Mouse (Mus musculus) ES-E14 (cell line): Measurements from ENCODE around the gene Tcf23. TPM values are rescaled to one million over a fixed set of nuclear protein-coding genes. Genes with fewer than 3 reads are reported as not detected.

Experiments
- DNase-seq: peaks from one replicate; pipeline ENCODE4 v3.0.0-alpha.2; 2013; ENCODE audit warnings: low read depth, low spot score
- H3K27ac ChIP-seq: 2 replicates; pipeline ENCODE4 v1.5.1; 2012; ENCODE audit warnings: low read depth, mild to moderate bottlenecking, low read length, moderate library complexity, mixed read lengths; ENCODE audit not compliant: poor library complexity, insufficient read depth, severe bottlenecking
- H3K36me3 ChIP-seq: 2 replicates; pipeline ENCODE4 v1.6.1; 2012; ENCODE audit warnings: mild to moderate bottlenecking, low read length, moderate library complexity, mixed read lengths; ENCODE audit not compliant: control insufficient read depth, poor library complexity, insufficient read depth, severe bottlenecking
- H3K4me1 ChIP-seq, 2 experiments: fragments of 150-350 bp in 1 of 2; sonication (generic) in 1 of 2; 2 replicates each; pipeline ENCODE4 v1.6.1; 2012; ENCODE audit warnings: low read length in 2 of 2, mild to moderate bottlenecking in 1 of 2, mixed read lengths in 1 of 2; ENCODE audit not compliant: control insufficient read depth in 2 of 2, insufficient read depth in 2 of 2, poor library complexity in 1 of 2
- H3K4me3 ChIP-seq, 2 experiments: fragments of 150-350 bp in 1 of 2; sonication (generic) in 1 of 2; 2 replicates each; pipeline ENCODE4 v1.5.1; 2012; ENCODE audit warnings: low read length in 2 of 2, low read depth in 1 of 2, mild to moderate bottlenecking in 1 of 2, mixed read lengths in 1 of 2; ENCODE audit not compliant: insufficient read depth in 1 of 2, poor library complexity in 1 of 2, severe bottlenecking in 1 of 2
- H3K9ac ChIP-seq: 2 replicates; pipeline ENCODE4 v1.6.1; 2012; ENCODE audit warnings: low read depth, mild to moderate bottlenecking, low read length, mixed read lengths; ENCODE audit not compliant: poor library complexity, insufficient read depth, severe bottlenecking
- H3K9me3 ChIP-seq: fragments of 150-350 bp; sonication (generic); 2 replicates; pipeline ENCODE4 v1.6.1; 2012; ENCODE audit warnings: low read depth, mild to moderate bottlenecking, low read length; ENCODE audit not compliant: control insufficient read depth, insufficient read depth
- CHD2 ChIP-seq: IDR thresholded peaks from 2 replicates; pipeline ENCODE4 v1.6.1; 2014; ENCODE audit warnings: mild to moderate bottlenecking, low read depth, low read length, inconsistent platforms
- HCFC1 ChIP-seq: IDR thresholded peaks from 2 replicates; pipeline ENCODE4 v1.6.1; 2012; ENCODE audit warnings: low read length, inconsistent platforms, borderline replicate concordance; ENCODE audit not compliant: insufficient read depth
- MAFK ChIP-seq: IDR thresholded peaks from 2 replicates; pipeline ENCODE4 v1.6.1; 2014; ENCODE audit warnings: mild to moderate bottlenecking, low read depth, low read length, inconsistent platforms; ENCODE audit not compliant: insufficient read depth
- ZC3H11A ChIP-seq: IDR thresholded peaks from 2 replicates; pipeline ENCODE4 v1.6.1; 2012; ENCODE audit warnings: low read depth, mild to moderate bottlenecking, inconsistent platforms, low read length, borderline replicate concordance
- ZNF384 ChIP-seq: IDR thresholded peaks from 2 replicates; pipeline ENCODE4 v1.6.1; 2012; ENCODE audit warnings: low read depth, low read length, inconsistent platforms
- in situ Hi-C, 2 experiments: fragments of 600-800 bp; cut with MboI; formaldehyde crosslinking; loops; one replicate each; pipeline ENCODE4 v1.15.1; 2025; ENCODE audit warnings: low sequenced_read_pairs in 2 of 2, inconsistent platforms in 1 of 2; ENCODE audit not compliant: unreplicated experiment in 2 of 2
- total RNA-seq: library from RNA; depleted of rRNA; stranded (reverse); fragments of 300-350 nt; gene quantifications from 2 replicates; pipeline ENCODE4 v1.2.3, GENCODE M21; 2012

The Tcf23 gene
- total RNA-seq, 1 experiment = 0.27 TPM

GRCm38 (mm10) chr5:30999324-30999723 is 30.9 kb downstream of the Tcf23 start:
- no peak for DNase-seq
- no peaks in the 10 kb centered on the region for H3K9me3 ChIP-seq
- TF ChIP-seq ZNF384 = 0 out of 2 replicates have a peak, but pooled peaks have one; percentile 37
- TF ChIP-seq CHD2 = no peak
- H3K4me3 ChIP-seq = no peak overlapping the region
- in situ Hi-C loops = no loop called here
- H3K36me3 ChIP-seq = no peaks in the 10 kb centered on the region
- no peak overlapping the region for H3K27ac ChIP-seq
- no peaks in the 10 kb centered on the region for H3K4me1 ChIP-seq
- no peak overlapping the region for H3K9ac ChIP-seq

- H3K36me3 ChIP-seq = no peaks in the 10 kb centered on the region
- no peaks in the 10 kb centered on the region for H3K9me3 ChIP-seq
- no peak overlapping the region for H3K9ac ChIP-seq
- in situ Hi-C loops = loop anchor here in 1 of 2 experiments (10.0 kb wide), 1 partner anchor 195 kb away; no protein-coding TSS in a partner anchor
- H3K27ac ChIP-seq = no peak overlapping the region
- no peaks in the 10 kb centered on the region for H3K4me1 ChIP-seq
- no peak for DNase-seq
- no peak for TF ChIP-seq ZNF384
- no peak for TF ChIP-seq HCFC1
- TF ChIP-seq MAFK = no peak
- no peak for TF ChIP-seq ZC3H11A
- TF ChIP-seq CHD2 = no peak
- no peak overlapping the region for H3K4me3 ChIP-seq
These were observed 31.7 kb downstream of the Tcf23 start for GRCm38 (mm10) chr5:31000122-31000521.

- H3K9me3 ChIP-seq = no peaks in the 10 kb centered on the region
- no peaks in the 10 kb centered on the region for H3K4me1 ChIP-seq
- in situ Hi-C loops = loop anchor here in 1 of 2 experiments (10.0 kb wide), 1 partner anchor 196 kb away; no protein-coding TSS in a partner anchor
- TF ChIP-seq ZNF384 (peak; percentile 68; the same call in 1 of the 2 replicates), CHD2 (no peak)
- no peak for DNase-seq
- no peaks in the 10 kb centered on the region for H3K36me3 ChIP-seq
- no peak overlapping the region for H3K27ac ChIP-seq
- no peak overlapping the region for H3K4me3 ChIP-seq
- H3K9ac ChIP-seq = no peak overlapping the region
These were observed 32.5 kb downstream of the Tcf23 start for GRCm38 (mm10) chr5:31000993-31001392.

- peak; percentile 41 for DNase-seq
- Histone ChIP-seq H3K4me3 (no peak overlapping the region), H3K27ac (no peak overlapping the region), H3K4me1 (no peaks in the 10 kb centered on the region), H3K9ac (no peak overlapping the region), H3K36me3 (no peaks in the 10 kb centered on the region), H3K9me3 (no peaks in the 10 kb centered on the region)
- in situ Hi-C loops = loop anchor here in 1 of 2 experiments (10.0 kb wide), 1 partner anchor 197 kb away; no protein-coding TSS in a partner anchor
- TF ChIP-seq MAFK (no peak), ZNF384 (no peak), HCFC1 (no peak), ZC3H11A (no peak)
These were observed 33.1 kb downstream of the Tcf23 start for GRCm38 (mm10) chr5:31001560-31001959.

- no peak overlapping the region for H3K27ac ChIP-seq
- no peak overlapping the region for H3K4me3 ChIP-seq
- TF ChIP-seq ZC3H11A (peak; percentile 32; the same call in 1 of the 2 replicates), CHD2 (no peak)
- no peaks in the 10 kb centered on the region for H3K4me1 ChIP-seq
- no peaks in the 10 kb centered on the region for H3K9me3 ChIP-seq
- H3K36me3 ChIP-seq = no peaks in the 10 kb centered on the region
- H3K9ac ChIP-seq = no peak overlapping the region
- DNase-seq = peak; percentile 92
- in situ Hi-C loops = loop anchor here in 1 of 2 experiments (10.0 kb wide), 1 partner anchor 199 kb away; no protein-coding TSS in a partner anchor
These were observed 35.7 kb downstream of the Tcf23 start for GRCm38 (mm10) chr5:31004184-31004583.
